Mouse (Mus musculus): ENCODE data around the gene Vipr1.

Vipr1 gene

GRCm38 (mm10) chr9:121633306-121633705, 9.2 kb upstream of the Vipr1 start:
- DNase-seq (ENCODE audit: low spot score): no peak

GRCm38 (mm10) chr9:121635835-121636576, 6.5 kb upstream of the Vipr1 start:
- no peak for DNase-seq (ENCODE audit: low spot score)

GRCm38 (mm10) chr9:121639790-121640189, 2.7 kb upstream of the Vipr1 start:
- no peak for DNase-seq (ENCODE audit: low spot score)

GRCm38 (mm10) chr9:121641235-121641915, 1.1 kb upstream of the Vipr1 start:
- DNase-seq (ENCODE audit: low spot score): no peak

- DNase-seq (ENCODE audit: low spot score): peak; percentile 73
These were observed 515 bp upstream of the Vipr1 start, which contains the start of gene Lyzl4 for GRCm38 (mm10) chr9:121642001-121642400. Gene Lyzl4 (minus strand): TSS chr9:121642096.

GRCm38 (mm10) chr9:121644855-121645254, 2.3 kb downstream of the Vipr1 start:
- no peak for DNase-seq (ENCODE audit: low spot score)

GRCm38 (mm10) chr9:121647026-121647425, 4.5 kb downstream of the Vipr1 start:
- DNase-seq (ENCODE audit: low spot score): no peak

- DNase-seq (ENCODE audit: low spot score): no peak
These were observed 11.2 kb downstream of the Vipr1 start for GRCm38 (mm10) chr9:121653668-121654067.

- no peak for DNase-seq (ENCODE audit: low spot score)
These were observed 13.8 kb downstream of the Vipr1 start for GRCm38 (mm10) chr9:121656322-121656721.

- no peak for DNase-seq (ENCODE audit: low spot score)
These were observed 14.6 kb downstream of the Vipr1 start for GRCm38 (mm10) chr9:121657143-121657542.

- no peak for DNase-seq (ENCODE audit: low spot score)
These were observed 15.7 kb downstream of the Vipr1 start for GRCm38 (mm10) chr9:121658248-121658647.

- DNase-seq (ENCODE audit: low spot score): no peak
These were observed 17.3 kb downstream of the Vipr1 start for GRCm38 (mm10) chr9:121659791-121660190.

GRCm38 (mm10) chr9:121663467-121663866, 21.0 kb downstream of the Vipr1 start:
- no peak for DNase-seq (ENCODE audit: low spot score)

GRCm38 (mm10) chr9:121664104-121664503, 21.6 kb downstream of the Vipr1 start:
- DNase-seq (ENCODE audit: low spot score): no peak

GRCm38 (mm10) chr9:121666957-121667630, 24.6 kb downstream of the Vipr1 start:
- DNase-seq (ENCODE audit: low spot score): no peak

- no peak for DNase-seq (ENCODE audit: low spot score)
These were observed 25.3 kb downstream of the Vipr1 start for GRCm38 (mm10) chr9:121667822-121668221.

- peak; percentile 67 for DNase-seq (ENCODE audit: low spot score)
These were observed 26.9 kb downstream of the Vipr1 start for GRCm38 (mm10) chr9:121669348-121669791.

- DNase-seq (ENCODE audit: low spot score): peak; percentile 47
These were observed 28.8 kb downstream of the Vipr1 start for GRCm38 (mm10) chr9:121671300-121671699.

GRCm38 (mm10) chr9:121672311-121672710, 29.8 kb downstream of the Vipr1 start:
- no peak for DNase-seq (ENCODE audit: low spot score)

- no peak for DNase-seq (ENCODE audit: low spot score)
These were observed 31.2 kb downstream of the Vipr1 start for GRCm38 (mm10) chr9:121673716-121674115.

- no peak for DNase-seq (ENCODE audit: low spot score)
These were observed 32.5 kb downstream of the Vipr1 start for GRCm38 (mm10) chr9:121675011-121675410.

- DNase-seq (ENCODE audit: low spot score): no peak
These were observed 33.0 kb downstream of the Vipr1 start for GRCm38 (mm10) chr9:121675556-121675955.

GRCm38 (mm10) chr9:121677069-121677468, 34.6 kb downstream of the Vipr1 start:
- no peak for DNase-seq (ENCODE audit: low spot score)

Measured in ovary, postnatal 14 days (tissue).